Mouse (Mus musculus): ENCODE data around the gene Scarf1.

DNA sequence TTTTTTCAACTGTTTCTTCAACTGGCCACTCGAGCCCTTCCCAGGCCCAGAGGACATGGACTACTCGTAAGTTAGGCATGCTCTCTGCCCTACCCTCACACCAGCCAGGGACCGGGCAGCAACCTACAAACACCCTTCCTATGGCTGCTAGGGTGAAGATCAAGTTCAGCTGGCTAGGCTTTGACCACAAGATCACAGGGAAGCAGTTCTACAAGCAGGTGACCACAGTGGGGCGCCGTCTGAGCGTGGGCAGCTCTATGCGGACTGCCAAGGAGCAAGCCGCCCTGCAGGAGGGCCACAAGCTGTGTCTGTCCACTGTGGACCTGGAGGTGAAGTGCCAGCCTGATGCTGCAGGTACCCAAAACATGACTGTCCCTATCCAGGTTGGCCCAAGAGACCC lies 49.5 kb downstream of the Scarf1 start:
- no peak for TF ChIP-seq CTCF (IDR thresholded peaks at IDR 0.05; ENCODE audit: borderline replicate concordance, insufficient read depth, low read length)
- no peak for TF ChIP-seq POLR2A (IDR thresholded peaks at IDR 0.05; ENCODE audit: low read depth, low read length)

Data from embryonic fibroblast, embryonic 13.5 days (primary cell).